ENCODE assay signal across 34 mouse cellular contexts in genomic region chr9:121914226-121914757, GRCm38 (mm10). TPM values are rescaled to one million over a fixed set of nuclear protein-coding genes. Genes with fewer than 3 reads are reported as not detected.
DNase-seq lines count a peak whose midpoint lies in the region; TF ChIP-seq lines count a peak whose summit lies in the region.
"Had no signal": no experiment of that assay in that cellular context is flagged by ENCODE, and none has a peak within 500 bp of the region (broad histone marks: within the 10 kb centered on the region; RNA-seq: fewer than 3 reads in every experiment).

No protein-coding gene starts in this region.

- intact Hi-C loops in heart, postnatal 36 days (cut with DNase I): no loop called here

- no peaks in the 10 kb centered on the region for H3K36me3 ChIP-seq in C2C12 (ENCODE audit: control insufficient read depth, insufficient read depth)
- H3K36me3 ChIP-seq: G1E; heart, embryonic 12.5 days; limb, embryonic 13.5 days had no signal

- no peak overlapping the region for H3ac ChIP-seq in C2C12 (ENCODE audit: control insufficient read depth, insufficient read length, low read depth)

- peak; percentile 72 for DNase-seq in adrenal gland, adult 8-10 months
- DNase-seq in adrenal gland, postnatal 4 days (ENCODE audit: low spot score in 2 of 2): no peak
- DNase-seq in 3134 (ENCODE audit: extremely low read depth, insufficient read length, low spot score): peak; percentile 64
- peak; percentile 28 for DNase-seq in adrenal gland, postnatal 25 days
- DNase-seq in heart, postnatal 36 days: no peak
- DNase-seq in left cerebral cortex, adult 11 months (ENCODE audit: low spot score): no peak
- DNase-seq in neural tube, embryonic 10.5 days (ENCODE audit: extremely low spot score, low spot score): no peak
- DNase-seq: cerebellum, adult 11 months; cerebellum, adult 9-10 months; cerebellum, postnatal 36 days; gastrocnemius, postnatal 36 days; heart, adult 18-20 months; kidney, adult 9 months; kidney, postnatal 25 days; lung, embryonic 14.5 days; lung, postnatal 14 days; right cerebral cortex, postnatal 25 days; thymus, postnatal 25 days had no signal

- no peaks in the 10 kb centered on the region for H3K79me3 ChIP-seq in C2C12 (ENCODE audit: low read depth)

- no peak for TF ChIP-seq CTCF in C2C12 (IDR thresholded peaks at IDR 0.05; ENCODE audit: control insufficient read depth, insufficient read depth, insufficient read length)

- no peak overlapping the region for H3K4me3 ChIP-seq in C2C12 (ENCODE audit: insufficient read depth, poor library complexity, severe bottlenecking)
- H3K4me3 ChIP-seq: heart, embryonic 12.5 days; layer of hippocampus, adult 2 months; limb, embryonic 13.5 days had no signal

- peaks cover 7% of the 10 kb centered on the region for H3K27me3 ChIP-seq in C2C12 (ENCODE audit: control insufficient read depth, insufficient read depth, insufficient read length)
- H3K27me3 ChIP-seq: limb, embryonic 13.5 days had no signal

- no peaks in the 10 kb centered on the region for H3K79me2 ChIP-seq in C2C12 (ENCODE audit: control insufficient read depth, insufficient read depth)

TF ChIP-seq in C2C12, 6 proteins besides CTCF, POLR2A, EP300 and RAD21:
- peak; percentile 73 for TF ChIP-seq MYOD1 (IDR thresholded peaks at IDR 0.05; ENCODE audit: control insufficient read depth, insufficient read length, low read depth)
- TF ChIP-seq MAX (IDR thresholded peaks at IDR 0.05): peak; percentile 78
- TF ChIP-seq MYOG (IDR thresholded peaks at IDR 0.05; ENCODE audit: control insufficient read depth, extremely low read depth, insufficient read length): no peak
- no peak for TF ChIP-seq USF1 (IDR thresholded peaks at IDR 0.05; ENCODE audit: low read depth)
- TF ChIP-seq FOSL1 (IDR thresholded peaks at IDR 0.05; ENCODE audit: insufficient read depth, low read length, poor library complexity, severe bottlenecking): peak; percentile 57
- peak; percentile 89 for TF ChIP-seq CEBPB (IDR thresholded peaks at IDR 0.05; ENCODE audit: low read depth)

RNA-seq across cellular contexts. Expression of gene Cyp8b1, which starts 1.8 kb away (rescaled TPM):
- total RNA-seq in adrenal gland, adult 8-10 months (2022): under 1 TPM; 0.54 to 0.84 (median 0.72) TPM
- 10 to 100 TPM in 1 of 2 experiments, under 1 TPM in 1; 0.92 to 12.2 TPM for total RNA-seq in adrenal gland, postnatal 4 days (2021)
- polyA plus RNA-seq in C2C12 (2012; fragmentation: generic; extraction: Trizol): not detected
- total RNA-seq in adrenal gland, postnatal 25 days (2021): 0.36 and 2.7 TPM in 2 replicates
- total RNA-seq in heart, postnatal 36 days (2021): not detected
- total RNA-seq: G1E; gastrocnemius, postnatal 36 days; heart, adult 18-20 months; hematopoietic stem cell, adult 5-6 weeks; layer of hippocampus, adult 2 months; layer of hippocampus, postnatal 14 days; left cerebral cortex, adult 8-10 months; left cerebral cortex, postnatal 36 days had no signal
- polyA plus RNA-seq: embryonic facial prominence, embryonic 11.5 days; forebrain, embryonic 14.5 days; G1E; heart, embryonic 12.5 days; heart, postnatal 0 days; hindbrain, embryonic 14.5 days; limb, embryonic 13.5 days; lung, embryonic 14.5 days; midbrain, embryonic 11.5 days; midbrain, embryonic 16.5 days; neural tube, embryonic 14.5 days had no signal

RNA-seq across cellular contexts. Expression of gene Ackr2, which starts 16.1 kb away (rescaled TPM):
- total RNA-seq in adrenal gland, adult 8-10 months (2022): 1 to 10 TPM in 1 of 4 experiments, under 1 TPM in 3; 0.77 to 2.1 (median 0.88) TPM
- 1 to 10 TPM in 1 of 2 experiments, under 1 TPM in 1; 0.90 to 1.6 TPM for total RNA-seq in adrenal gland, postnatal 4 days (2021)
- polyA plus RNA-seq in C2C12 (2012; fragmentation: generic; extraction: Trizol): not detected
- 0.33 and 0.52 TPM in 2 replicates for total RNA-seq in adrenal gland, postnatal 25 days (2021)
- 1 to 10 TPM; 1.6 to 1.9 TPM for total RNA-seq in heart, postnatal 36 days (2021)
- total RNA-seq: hematopoietic stem cell, adult 5-6 weeks had no signal
- polyA plus RNA-seq: G1E had no signal

RNA-seq across cellular contexts. Expression of gene Fam198a, which starts 36.5 kb away (rescaled TPM):
- total RNA-seq in adrenal gland, adult 8-10 months (2022): 1 to 10 TPM; 1.8 to 2.7 (median 2.3) TPM
- 1 to 10 TPM; 6.8 to 8.4 TPM for total RNA-seq in adrenal gland, postnatal 4 days (2021)
- polyA plus RNA-seq in C2C12 (2012; fragmentation: generic; extraction: Trizol): not detected
- 2.0 and 2.9 TPM in 2 replicates for total RNA-seq in adrenal gland, postnatal 25 days (2021)
- total RNA-seq in heart, postnatal 36 days (2021): 1 to 10 TPM in 1 of 2 experiments, under 1 TPM in 1; 0.95 to 1.8 TPM
- total RNA-seq: G1E; hematopoietic stem cell, adult 5-6 weeks had no signal
- polyA plus RNA-seq: G1E had no signal

RNA-seq across cellular contexts. Expression of gene Higd1a, which starts 56.1 kb away (rescaled TPM):
- 100 to 1,000 TPM in 1 of 4 experiments, 10 to 100 TPM in 3; 86.5 to 102 (median 87.4) TPM for total RNA-seq in adrenal gland, adult 8-10 months (2022)
- total RNA-seq in adrenal gland, postnatal 4 days (2021): 10 to 100 TPM; 63.8 to 68.9 TPM
- polyA plus RNA-seq in C2C12 (2012; fragmentation: generic; extraction: Trizol): 55.5 TPM
- 77.9 and 79.7 TPM in 2 replicates for total RNA-seq in adrenal gland, postnatal 25 days (2021)
- total RNA-seq in heart, postnatal 36 days (2021): 100 to 1,000 TPM; 209 to 218 TPM

Comparison
In these comparisons a context has a peak if more than half of its experiments do, and no peak if none do; other contexts are left out.
1. DNase-seq: peak in adrenal gland, adult 8-10 months (single experiment), 3134 (single experiment) and adrenal gland, postnatal 25 days (single experiment); none in adrenal gland, postnatal 4 days (0 of 2), heart, postnatal 36 days (0 of 2), left cerebral cortex, adult 11 months (single experiment) and neural tube, embryonic 10.5 days (single experiment).